ENCODE assay signal across 9 mouse cellular contexts in the genomic region with DNA sequence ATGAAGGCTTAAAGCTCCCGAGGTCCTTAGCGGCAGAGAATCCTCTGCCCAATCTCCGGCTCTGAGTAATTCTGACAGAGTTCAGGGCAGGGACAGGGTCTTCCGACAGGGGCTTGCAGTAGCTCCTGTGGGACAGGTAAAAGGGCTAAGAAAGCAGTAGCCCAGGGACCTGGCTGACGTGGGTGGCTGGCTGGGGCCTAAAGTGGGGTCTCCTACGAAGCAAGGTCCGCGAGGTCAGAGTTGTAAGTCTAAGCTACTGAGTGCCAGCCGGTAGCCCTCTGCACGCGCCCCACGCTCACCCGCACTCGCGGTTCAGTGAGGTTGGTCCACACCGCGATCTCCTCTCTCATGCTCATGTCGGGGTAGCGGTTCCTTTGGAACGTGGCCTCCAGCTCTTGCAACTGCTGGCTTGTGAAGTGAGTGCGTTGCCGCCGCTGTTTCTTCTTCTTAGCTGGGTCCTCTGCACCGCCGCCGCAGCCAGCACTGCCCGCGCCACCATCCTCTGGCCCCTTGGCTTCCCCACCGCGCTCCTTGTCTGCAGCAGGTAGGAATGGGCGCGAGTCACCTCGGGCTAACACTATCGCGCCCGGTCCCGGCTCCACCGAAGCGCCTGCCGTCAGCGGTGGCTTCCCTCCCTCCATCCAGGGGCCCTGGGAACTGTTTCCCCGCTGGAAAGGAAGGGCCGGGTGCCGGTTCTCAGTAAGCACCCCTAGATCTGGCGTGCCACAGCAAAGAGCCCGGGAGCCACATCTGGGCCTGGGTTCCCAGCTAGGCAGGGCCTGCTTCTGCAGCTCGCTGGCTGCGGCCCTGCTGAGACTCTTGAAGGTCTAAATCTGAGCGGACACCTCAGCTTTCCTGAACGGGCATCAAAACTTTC. TPM values are rescaled to one million over a fixed set of nuclear protein-coding genes. Genes with fewer than 3 reads are reported as not detected.
A peak's percentile ranks its signal among the peaks of the same experiment; 100 is the strongest.
DNase-seq lines count a peak whose midpoint lies in the region; ATAC-seq and TF ChIP-seq lines count a peak whose summit lies in the region.
"Had no signal": no experiment of that assay in that cellular context is flagged by ENCODE, and none has a peak within 500 bp of the region (broad histone marks: within the 10 kb centered on the region; RNA-seq: fewer than 3 reads in every experiment).

No protein-coding gene starts in this region.

- no peaks in the 10 kb centered on the region for H3K9me3 ChIP-seq in forebrain, embryonic 10.5 days
- no peaks in the 10 kb centered on the region for H3K9me3 ChIP-seq in forebrain, postnatal 0 days (ENCODE audit: low read length)
- no peaks in the 10 kb centered on the region for H3K9me3 ChIP-seq in midbrain, embryonic 12.5 days
- no peaks in the 10 kb centered on the region for H3K9me3 ChIP-seq in midbrain, embryonic 16.5 days (replicated peaks; ENCODE audit: control insufficient read depth, low read length, poor library complexity, severe bottlenecking)
- H3K9me3 ChIP-seq in kidney, postnatal 0 days (replicated peaks; ENCODE audit: low read length): no peaks in the 10 kb centered on the region
- no peaks in the 10 kb centered on the region for H3K9me3 ChIP-seq in stomach, postnatal 0 days (ENCODE audit: control insufficient read depth, low read length)

- peaks cover 52% of the 10 kb centered on the region for H3K4me1 ChIP-seq in forebrain, embryonic 10.5 days
- no peaks in the 10 kb centered on the region for H3K4me1 ChIP-seq in forebrain, postnatal 0 days (ENCODE audit: insufficient read depth)
- peaks cover 42% of the 10 kb centered on the region for H3K4me1 ChIP-seq in midbrain, embryonic 12.5 days
- peaks cover 9% of the 10 kb centered on the region for H3K4me1 ChIP-seq in midbrain, embryonic 16.5 days (ENCODE audit: control insufficient read depth, insufficient read depth, low read length)
- peaks cover 16% of the 10 kb centered on the region for H3K4me1 ChIP-seq in kidney, postnatal 0 days (replicated peaks; ENCODE audit: insufficient read depth, low read length)
- H3K4me1 ChIP-seq in stomach, postnatal 0 days (replicated peaks; ENCODE audit: control insufficient read depth, insufficient read depth): peaks cover 9% of the 10 kb centered on the region; the same call in 1 of the 2 replicates

- H3K4me2 ChIP-seq in forebrain, postnatal 0 days (ENCODE audit: low read depth): no peak overlapping the region
- H3K4me2 ChIP-seq in midbrain, embryonic 12.5 days (replicated peaks): 0 out of 2 replicates have a peak overlapping the region, but pooled peaks have one; percentile 2
- H3K4me2 ChIP-seq in midbrain, embryonic 16.5 days (ENCODE audit: low read length): no peak overlapping the region
- H3K4me2 ChIP-seq in kidney, postnatal 0 days (ENCODE audit: low read length): peak overlapping the region; percentile 11; the same call in 1 of the 2 replicates
- H3K4me2 ChIP-seq in stomach, postnatal 0 days (replicated peaks; ENCODE audit: low read depth): peak overlapping the region; percentile 81

- H3K27ac ChIP-seq in forebrain, embryonic 10.5 days: no peak overlapping the region
- H3K27ac ChIP-seq in forebrain, postnatal 0 days (ENCODE audit: low read depth, low read length): no peak overlapping the region
- no peak overlapping the region for H3K27ac ChIP-seq in midbrain, embryonic 12.5 days (replicated peaks)
- H3K27ac ChIP-seq in midbrain, embryonic 16.5 days (ENCODE audit: low read length): no peak overlapping the region
- H3K27ac ChIP-seq in kidney, postnatal 0 days: no peak overlapping the region
- H3K27ac ChIP-seq in stomach, postnatal 0 days (replicated peaks): peak overlapping the region; percentile 89
- H3K27ac ChIP-seq: liver, embryonic 14.5 days had no signal

- no peak for TF ChIP-seq EP300 in stomach, postnatal 0 days (optimal IDR thresholded peaks at IDR 0.05)

- H3K9ac ChIP-seq in forebrain, postnatal 0 days: no peak overlapping the region
- H3K9ac ChIP-seq in midbrain, embryonic 12.5 days (replicated peaks): no peak overlapping the region
- H3K9ac ChIP-seq in midbrain, embryonic 16.5 days (ENCODE audit: low read depth, low read length): no peak overlapping the region
- H3K9ac ChIP-seq in kidney, postnatal 0 days (ENCODE audit: low read depth, low read length): no peak overlapping the region
- peak overlapping the region; percentile 98 for H3K9ac ChIP-seq in stomach, postnatal 0 days (ENCODE audit: low read length)
- H3K9ac ChIP-seq: liver, embryonic 14.5 days had no signal

- H3K27me3 ChIP-seq in forebrain, embryonic 10.5 days (ENCODE audit: poor library complexity, severe bottlenecking): peaks cover 100% of the 10 kb centered on the region
- H3K27me3 ChIP-seq in forebrain, postnatal 0 days (ENCODE audit: insufficient read depth, low read length): peaks cover 71% of the 10 kb centered on the region
- H3K27me3 ChIP-seq in midbrain, embryonic 12.5 days: peaks cover 93% of the 10 kb centered on the region
- peaks cover 60% of the 10 kb centered on the region for H3K27me3 ChIP-seq in midbrain, embryonic 16.5 days (ENCODE audit: control insufficient read depth, insufficient read depth, low read depth, low read length)
- peaks cover 92% of the 10 kb centered on the region for H3K27me3 ChIP-seq in kidney, postnatal 0 days (ENCODE audit: insufficient read depth, low read length)
- 0 out of 2 replicates have a peak, but pooled peaks cover 3% of the 10 kb centered on the region for H3K27me3 ChIP-seq in stomach, postnatal 0 days (ENCODE audit: control insufficient read depth, insufficient read depth, low read length)

- DNase-seq in forebrain, embryonic 10.5 days (ENCODE audit: extremely low spot score, low spot score): peak; percentile 64
- DNase-seq in forebrain, postnatal 0 days: no peak
- no peak for DNase-seq in kidney, postnatal 0 days (ENCODE audit: low spot score)
- no peak for DNase-seq in stomach, postnatal 0 days (ENCODE audit: low spot score)
- no peak for DNase-seq in cerebellum, adult 18-20 months
- DNase-seq in urinary bladder, postnatal 10 days (ENCODE audit: low spot score): no peak

- TF ChIP-seq CTCF in forebrain, postnatal 0 days (IDR thresholded peaks at IDR 0.05; ENCODE audit: low read depth): no peak
- no peak for TF ChIP-seq CTCF in kidney, postnatal 0 days (IDR thresholded peaks at IDR 0.05; ENCODE audit: low read depth)
- no peak for TF ChIP-seq CTCF in stomach, postnatal 0 days (IDR thresholded peaks at IDR 0.05; ENCODE audit: low read depth)

- WGBS in forebrain, embryonic 10.5 days: under 1% methylated on average over 50 of the region's 50 CpGs
- 2% methylated on average over 50 of the region's 50 CpGs for WGBS in forebrain, postnatal 0 days
- 1% methylated on average over 50 of the region's 50 CpGs for WGBS in midbrain, embryonic 12.5 days
- WGBS in midbrain, embryonic 16.5 days: 1% methylated on average over 50 of the region's 50 CpGs
- WGBS in kidney, postnatal 0 days: 1% methylated on average over 50 of the region's 50 CpGs
- WGBS in stomach, postnatal 0 days: 8% methylated on average over 50 of the region's 50 CpGs

- no peaks in the 10 kb centered on the region for H3K36me3 ChIP-seq in forebrain, embryonic 10.5 days (replicated peaks)
- H3K36me3 ChIP-seq in forebrain, postnatal 0 days (ENCODE audit: insufficient read depth): no peaks in the 10 kb centered on the region
- no peaks in the 10 kb centered on the region for H3K36me3 ChIP-seq in midbrain, embryonic 12.5 days
- no peaks in the 10 kb centered on the region for H3K36me3 ChIP-seq in midbrain, embryonic 16.5 days (ENCODE audit: control insufficient read depth, insufficient read depth, low read length)
- H3K36me3 ChIP-seq in kidney, postnatal 0 days (ENCODE audit: insufficient read depth, low read length): no peaks in the 10 kb centered on the region
- H3K36me3 ChIP-seq in stomach, postnatal 0 days (ENCODE audit: control insufficient read depth, insufficient read depth, low read length): peaks cover 11% of the 10 kb centered on the region

- H3K4me3 ChIP-seq in forebrain, embryonic 10.5 days: peak overlapping the region; percentile 33
- no peak overlapping the region for H3K4me3 ChIP-seq in forebrain, postnatal 0 days (ENCODE audit: low read depth, low read length)
- H3K4me3 ChIP-seq in midbrain, embryonic 12.5 days: peak overlapping the region; percentile 7; the same call in 1 of the 2 replicates
- H3K4me3 ChIP-seq in midbrain, embryonic 16.5 days (ENCODE audit: low read depth, low read length): no peak overlapping the region
- H3K4me3 ChIP-seq in kidney, postnatal 0 days (replicated peaks; ENCODE audit: low read depth, low read length): peak overlapping the region; percentile 14; the same call in 1 of the 2 replicates
- peak overlapping the region; percentile 87 for H3K4me3 ChIP-seq in stomach, postnatal 0 days (ENCODE audit: low read depth, low read length)

- no peak for ATAC-seq in forebrain, postnatal 0 days
- no peak for ATAC-seq in midbrain, embryonic 12.5 days (ENCODE audit: low FRiP score, low read depth)
- no peak for ATAC-seq in midbrain, embryonic 16.5 days
- no peak for ATAC-seq in kidney, postnatal 0 days (replicated peaks; ENCODE audit: low FRiP score, low read depth)
- ATAC-seq in stomach, postnatal 0 days (ENCODE audit: low FRiP score, low TSS enrichment): no peak

RNA-seq across cellular contexts. Expression of a gene that starts 7.6 kb away (rescaled TPM):
- 1.7 and 3.2 TPM in 2 replicates for polyA plus RNA-seq in forebrain, embryonic 10.5 days (2016; fragmentation: Nextera tagmentation; extraction: Ambion mirVana)
- total RNA-seq in forebrain, postnatal 0 days (2014; rRNA removed): not detected in 2 replicates
- polyA plus RNA-seq in forebrain, postnatal 0 days (2015; fragmentation: Nextera tagmentation; extraction: Ambion mirVana): not detected in 2 replicates
- 2.7 and 4.1 TPM in 2 replicates for polyA plus RNA-seq in midbrain, embryonic 12.5 days (2016; fragmentation: Nextera tagmentation; extraction: Ambion mirVana)
- polyA plus RNA-seq in midbrain, embryonic 16.5 days (2015; fragmentation: Nextera tagmentation; extraction: Ambion mirVana): 1.0 and 1.4 TPM in 2 replicates
- 0.08 TPM in 1 of 2 replicates, not detected in the other for polyA plus RNA-seq in kidney, postnatal 0 days (2015; fragmentation: Nextera tagmentation; extraction: Ambion mirVana)
- polyA plus RNA-seq in stomach, postnatal 0 days (2015; fragmentation: Nextera tagmentation; extraction: Ambion mirVana): 193 and 214 TPM in 2 replicates

RNA-seq across cellular contexts. Expression of a gene that starts 44.0 kb away (rescaled TPM):
- polyA plus RNA-seq in forebrain, embryonic 10.5 days (2016; fragmentation: Nextera tagmentation; extraction: Ambion mirVana): 0.11 TPM in 2 replicates
- not detected in 2 replicates for total RNA-seq in forebrain, postnatal 0 days (2014; rRNA removed)
- polyA plus RNA-seq in forebrain, postnatal 0 days (2015; fragmentation: Nextera tagmentation; extraction: Ambion mirVana): 0.14 and 0.19 TPM in 2 replicates
- polyA plus RNA-seq in midbrain, embryonic 12.5 days (2016; fragmentation: Nextera tagmentation; extraction: Ambion mirVana): 0.18 TPM in 1 of 2 replicates, not detected in the other
- polyA plus RNA-seq in midbrain, embryonic 16.5 days (2015; fragmentation: Nextera tagmentation; extraction: Ambion mirVana): 0.19 TPM in 1 of 2 replicates, not detected in the other
- polyA plus RNA-seq in kidney, postnatal 0 days (2015; fragmentation: Nextera tagmentation; extraction: Ambion mirVana): 0.10 and 0.14 TPM in 2 replicates
- 0.07 and 0.13 TPM in 2 replicates for polyA plus RNA-seq in stomach, postnatal 0 days (2015; fragmentation: Nextera tagmentation; extraction: Ambion mirVana)

Comparison
In these comparisons a context has a peak if more than half of its experiments do, and no peak if none do; other contexts are left out.
1. H3K4me3 ChIP-seq: peak in forebrain, embryonic 10.5 days (single experiment), midbrain, embryonic 12.5 days (single experiment), kidney, postnatal 0 days (single experiment) and stomach, postnatal 0 days (single experiment); none in forebrain, postnatal 0 days (single experiment) and midbrain, embryonic 16.5 days (single experiment).
2. H3K4me2 ChIP-seq: peak in midbrain, embryonic 12.5 days (single experiment), kidney, postnatal 0 days (single experiment) and stomach, postnatal 0 days (single experiment); none in forebrain, postnatal 0 days (single experiment) and midbrain, embryonic 16.5 days (single experiment).
3. RNA of a gene that starts 7.6 kb away (polyA plus RNA-seq): 193 to 214 TPM in stomach, postnatal 0 days; 1.7 to 3.2 TPM in forebrain, embryonic 10.5 days, 2.7 to 4.1 TPM in midbrain, embryonic 12.5 days, 1.0 to 1.4 TPM in midbrain, embryonic 16.5 days, 0.08 TPM in kidney, postnatal 0 days and not detected in forebrain, postnatal 0 days; every median in the first group is over 10 times any median in the second.